ENCODE assay signal across 7 mouse cellular contexts in genomic region chr13:20433221-20433858, GRCm38 (mm10).
DNase-seq lines count a peak whose midpoint lies in the region; ATAC-seq and TF ChIP-seq lines count a peak whose summit lies in the region.

No protein-coding gene starts in this region.

- H3K4me3 ChIP-seq in ES-Bruce4 (ENCODE audit: low read depth, low read length) = no peak overlapping the region
- H3K4me3 ChIP-seq in heart, embryonic 11.5 days (ENCODE audit: low read depth, low read length) = no peak overlapping the region
- no peak overlapping the region for H3K4me3 ChIP-seq in left cerebral cortex, adult 2 months

- intact Hi-C loops in left cerebral cortex, adult 2 months (cut with DNase I) = loop anchor here (2.0 kb wide), 2 partner anchors 37 to 127 kb away; no protein-coding TSS in a partner anchor

- ATAC-seq in heart, embryonic 11.5 days (replicated peaks; ENCODE audit: insufficient number of reproducible peaks, low FRiP score, low TSS enrichment) = peak; percentile 52; the same call in 1 of the 2 replicates

- no peaks in the 10 kb centered on the region for H3K9me3 ChIP-seq in ES-Bruce4 (replicated peaks; ENCODE audit: control insufficient read depth, insufficient read depth, low read length, poor library complexity, severe bottlenecking)
- H3K9me3 ChIP-seq in heart, embryonic 11.5 days (replicated peaks; ENCODE audit: control insufficient read depth, low read length) = no peaks in the 10 kb centered on the region

- H3K4me1 ChIP-seq in ES-Bruce4 (ENCODE audit: control insufficient read depth, insufficient read depth, low read length) = peaks cover 3% of the 10 kb centered on the region
- peaks cover 5% of the 10 kb centered on the region; the same call in 1 of the 2 replicates for H3K4me1 ChIP-seq in heart, embryonic 11.5 days (ENCODE audit: control insufficient read depth, insufficient read depth, low read length)

- peak overlapping the region; percentile 65 for H3K27ac ChIP-seq in ES-Bruce4 (ENCODE audit: insufficient read depth, low read length)
- peak overlapping the region; percentile 67 for H3K27ac ChIP-seq in heart, embryonic 11.5 days (ENCODE audit: low read depth, low read length)
- peak overlapping the region; percentile 42; the same call in 1 of the 2 replicates for H3K27ac ChIP-seq in left cerebral cortex, adult 2 months

- no peak overlapping the region for H3K4me2 ChIP-seq in heart, embryonic 11.5 days

- no peak for TF ChIP-seq POLR2A in ES-Bruce4 (IDR thresholded peaks at IDR 0.05; ENCODE audit: insufficient read depth, low read length)

- TF ChIP-seq EP300 in ES-Bruce4 (IDR thresholded peaks at IDR 0.05; ENCODE audit: insufficient read depth, low read depth, low read length) = no peak

- no peaks in the 10 kb centered on the region for H3K27me3 ChIP-seq in ES-Bruce4 (ENCODE audit: control insufficient read depth, insufficient read depth, low read length, poor library complexity, severe bottlenecking)
- no peaks in the 10 kb centered on the region for H3K27me3 ChIP-seq in heart, embryonic 11.5 days (ENCODE audit: control insufficient read depth, insufficient read depth, low read length)

- H3K36me3 ChIP-seq in ES-Bruce4 (ENCODE audit: control insufficient read depth, insufficient read depth, low read length, poor library complexity, severe bottlenecking) = no peaks in the 10 kb centered on the region
- H3K36me3 ChIP-seq in heart, embryonic 11.5 days (ENCODE audit: control insufficient read depth, insufficient read depth, low read length) = no peaks in the 10 kb centered on the region

- peak; percentile 96 for DNase-seq in 3T3-L1 (ENCODE audit: low read depth, low spot score)
- DNase-seq in left cerebral cortex, adult 2 months (ENCODE audit: extremely low spot score in 1 of 2, low spot score in 2 of 2) = peak; percentile 15 to 17
- no peak for DNase-seq in B cell, adult 2 months
- DNase-seq in ovary, postnatal 10 days (ENCODE audit: low spot score) = no peak
- no peak for DNase-seq in urinary bladder, postnatal 4 days (ENCODE audit: low spot score in 2 of 2)

- H3K9ac ChIP-seq in ES-Bruce4 (ENCODE audit: low read depth, poor library complexity, severe bottlenecking) = no peak overlapping the region
- no peak overlapping the region for H3K9ac ChIP-seq in heart, embryonic 11.5 days (ENCODE audit: low read depth, low read length)

- no peak for TF ChIP-seq CTCF in ES-Bruce4 (IDR thresholded peaks at IDR 0.05; ENCODE audit: low read depth, low read length)
- TF ChIP-seq CTCF in left cerebral cortex, adult 2 months (IDR thresholded peaks at IDR 0.05) = no peak

- 46% methylated on average over 4 of the region's 4 CpGs for WGBS in heart, embryonic 11.5 days (ENCODE audit: insufficient replicate concordance)

Comparison
In these comparisons a context has a peak if more than half of its experiments do, and no peak if none do; other contexts are left out.
1. DNase-seq: peak in 3T3-L1 (single experiment) and left cerebral cortex, adult 2 months (2 of 2); none in B cell, adult 2 months (0 of 2), ovary, postnatal 10 days (single experiment) and urinary bladder, postnatal 4 days (0 of 2).
2. Peak in every context shown above with its lines, with median percentiles within 50 percentile points of each other: H3K27ac ChIP-seq.